Mouse (Mus musculus) cerebellum, adult 2 months (tissue): ENCODE measurements around the gene Anks3. TPM values are rescaled to one million over a fixed set of nuclear protein-coding genes. Genes with fewer than 3 reads are reported as not detected.

Experiments used
- DNase-seq, 2 experiments: peaks; one replicate each; pipeline ENCODE4 v3.0.0; 2021
- H3K27ac ChIP-seq: fragments of 200-500 bp; 2 replicates; pipeline ENCODE4 v1.5.1; 2012; ENCODE audit warnings: low read length, control low read depth, inconsistent platforms; ENCODE audit not compliant: insufficient read depth
- H3K27me3 ChIP-seq: fragments of 200-500 bp; 2 replicates; pipeline ENCODE4 v1.6.1; 2012; ENCODE audit warnings: inconsistent platforms, mild to moderate bottlenecking, low read length, moderate library complexity; ENCODE audit not compliant: control insufficient read depth, insufficient read depth
- H3K4me1 ChIP-seq: fragments of 200-500 bp; 2 replicates; pipeline ENCODE4 v1.6.1; 2011; ENCODE audit warnings: low read length; ENCODE audit not compliant: control insufficient read depth, insufficient read depth
- H3K4me3 ChIP-seq: fragments of 200-500 bp; replicated peaks from 2 replicates; pipeline ENCODE3; 2011; ENCODE audit warnings: mild to moderate bottlenecking, low read depth, low read length, control low read depth; ENCODE audit not compliant: insufficient read depth
- CTCF ChIP-seq: fragments of 200-500 bp; IDR thresholded peaks from 2 replicates; pipeline ENCODE4 v1.5.1; 2011; ENCODE audit warnings: low read depth, mild to moderate bottlenecking, control low read depth, low read length, moderate library complexity, borderline replicate concordance; ENCODE audit not compliant: insufficient read depth
- POLR2A ChIP-seq: fragments of 200-500 bp; IDR thresholded peaks from 2 replicates; pipeline ENCODE4 v1.6.1; 2011; ENCODE audit warnings: low read length, control low read depth, borderline replicate concordance; ENCODE audit not compliant: insufficient read depth
- WGBS: fragments of 180-500 bp; shearing (Covaris S2); methylation state at CpG from one replicate; pipeline ENCODE4 v1.1.7; 2018; 5-methylcytosine and 5-hydroxymethylcytosine counted together
- polyA plus RNA-seq: library from polyadenylated mRNA; depleted of rRNA; stranded (reverse); fragments of >200 nt; gene quantifications from 2 replicates; pipeline ENCODE4 v1.2.3, GENCODE M21; 2012

The Anks3 gene
- polyA plus RNA-seq, 1 experiment, result 104 TPM

DNA sequence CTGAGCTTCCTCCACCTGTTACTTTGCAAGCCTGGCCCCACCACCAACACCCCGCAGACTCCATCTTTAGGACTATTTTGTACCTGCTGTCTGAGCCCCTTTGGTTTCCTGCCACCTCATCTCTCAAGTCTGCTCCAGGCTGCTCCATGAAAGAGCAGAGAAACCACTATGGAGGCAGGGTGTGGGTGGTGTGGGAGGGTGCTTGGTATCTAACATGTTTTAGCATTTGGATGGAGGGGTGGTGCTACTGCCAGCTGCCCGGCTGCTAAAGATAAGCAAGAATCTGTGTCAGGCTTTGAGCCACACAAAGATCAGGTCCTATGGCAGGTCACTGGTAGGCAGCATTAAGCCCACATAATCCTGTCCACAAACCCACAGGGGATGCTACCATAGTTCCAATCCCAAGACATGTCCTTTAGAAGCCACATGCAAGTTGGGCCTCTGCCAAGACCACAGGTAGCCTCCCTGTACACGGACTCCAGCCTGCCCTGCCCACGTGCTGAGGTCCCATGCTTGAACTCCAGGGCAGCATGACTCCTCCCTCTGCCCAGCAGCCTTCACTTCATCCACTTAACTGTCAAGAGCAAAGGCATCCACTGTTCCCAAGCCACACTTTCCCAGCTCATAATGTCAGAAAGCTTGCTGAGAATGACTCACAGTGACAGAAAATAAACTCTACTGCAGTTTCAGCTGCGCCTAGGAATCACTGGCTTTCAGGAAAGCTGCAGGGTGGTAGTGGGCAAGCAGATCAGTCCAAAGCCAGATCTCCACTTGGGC is 14.5 kb upstream of the Anks3 start:
- no peak overlapping the region for H3K27ac ChIP-seq

DNA sequence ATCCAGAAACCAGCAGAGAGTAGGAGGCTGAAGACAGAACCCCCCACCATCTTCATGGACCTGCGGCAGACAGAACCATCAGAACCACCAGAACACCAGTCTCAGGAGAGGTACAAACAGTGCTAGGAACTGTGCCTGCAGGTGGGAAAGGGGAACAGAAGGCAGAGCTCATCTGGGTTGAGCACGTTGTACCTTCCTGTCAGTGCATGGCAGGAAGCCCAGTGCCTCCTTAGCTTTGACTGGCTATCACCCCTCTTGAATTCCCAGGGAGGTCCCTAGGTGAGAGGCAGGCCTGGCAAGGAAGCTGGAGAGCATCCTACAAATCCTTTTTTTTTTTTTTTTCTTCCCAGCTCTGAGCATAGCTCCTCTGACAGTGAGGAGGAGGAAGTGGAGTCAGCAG is 12.2 kb upstream of the Anks3 start:
- H3K4me3 ChIP-seq, result no peak overlapping the region
- H3K27ac ChIP-seq, result peak overlapping the region; percentile 19; the same call in 1 of the 2 replicates
- DNase-seq, result peak; percentile 68 to 78
- 8% methylated on average over 2 of the region's 2 CpGs for WGBS
- H3K27me3 ChIP-seq, result no peaks in the 10 kb centered on the region
- H3K4me1 ChIP-seq, result peaks cover 33% of the 10 kb centered on the region
- no peak for TF ChIP-seq POLR2A
- TF ChIP-seq CTCF, result no peak

More for the DNA sequence above, 14.5 kb upstream of the Anks3 start:
- TF ChIP-seq CTCF (no peak), POLR2A (no peak)
- peaks cover 33% of the 10 kb centered on the region for H3K4me1 ChIP-seq
- H3K27me3 ChIP-seq, result no peaks in the 10 kb centered on the region
- no peak for DNase-seq
- no peak overlapping the region for H3K4me3 ChIP-seq
- WGBS, result 49% methylated on average over 5 of the region's 5 CpGs

DNA sequence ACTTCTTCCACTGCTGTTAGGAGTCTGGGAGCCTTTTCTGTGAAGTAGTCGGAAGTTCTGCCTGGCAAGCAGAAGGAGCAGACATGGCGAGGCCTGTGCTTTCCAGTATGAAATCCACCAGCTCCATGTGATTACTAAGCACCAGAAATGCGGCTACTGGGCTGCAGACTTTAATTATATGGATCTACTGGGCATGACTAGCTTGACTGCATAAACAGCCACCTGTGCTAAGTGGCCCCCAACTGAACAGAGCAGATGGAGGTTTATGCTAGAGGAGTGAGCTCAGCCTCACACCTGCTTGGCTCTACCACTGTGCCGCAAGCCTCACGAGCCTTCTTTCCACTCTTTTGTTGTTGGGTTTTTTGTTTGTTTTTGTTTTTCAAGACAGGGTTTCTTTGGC is 10.5 kb upstream of the Anks3 start:
- Histone ChIP-seq H3K4me1 (peaks cover 33% of the 10 kb centered on the region), H3K4me3 (no peak overlapping the region), H3K27ac (peak overlapping the region; percentile 39; the same call in 1 of the 2 replicates), H3K27me3 (no peaks in the 10 kb centered on the region)
- TF ChIP-seq CTCF, result no peak
- no peak for TF ChIP-seq POLR2A
- peak; percentile 66 to 81 for DNase-seq
- 18% methylated on average over 5 of the region's 5 CpGs for WGBS

DNA sequence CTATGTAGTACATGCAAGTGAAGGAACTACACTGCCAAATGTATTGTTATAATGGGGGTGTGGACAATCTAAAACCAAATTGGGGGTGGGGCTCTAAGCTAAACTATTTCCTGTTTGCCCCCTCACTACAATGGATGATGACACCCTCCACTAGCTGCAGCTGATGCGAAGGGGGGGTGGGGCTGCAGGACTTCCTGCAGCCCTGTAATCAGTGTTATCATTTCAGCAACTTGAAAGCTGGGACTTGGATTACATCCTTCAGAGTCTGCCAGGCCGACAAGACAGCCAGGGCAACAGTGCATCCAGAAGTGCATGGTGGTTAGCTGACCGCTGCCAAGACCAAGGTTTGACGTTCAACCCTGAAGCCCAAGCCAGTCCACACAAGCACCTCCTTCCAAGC is 7.6 kb upstream of the Anks3 start:
- Histone ChIP-seq H3K27me3 (no peaks in the 10 kb centered on the region), H3K4me3 (no peak overlapping the region), H3K27ac (no peak overlapping the region), H3K4me1 (peaks cover 18% of the 10 kb centered on the region)
- no peak for DNase-seq
- WGBS, result 77% methylated on average over 4 of the region's 4 CpGs
- TF ChIP-seq POLR2A, result no peak
- TF ChIP-seq CTCF, result no peak

DNA sequence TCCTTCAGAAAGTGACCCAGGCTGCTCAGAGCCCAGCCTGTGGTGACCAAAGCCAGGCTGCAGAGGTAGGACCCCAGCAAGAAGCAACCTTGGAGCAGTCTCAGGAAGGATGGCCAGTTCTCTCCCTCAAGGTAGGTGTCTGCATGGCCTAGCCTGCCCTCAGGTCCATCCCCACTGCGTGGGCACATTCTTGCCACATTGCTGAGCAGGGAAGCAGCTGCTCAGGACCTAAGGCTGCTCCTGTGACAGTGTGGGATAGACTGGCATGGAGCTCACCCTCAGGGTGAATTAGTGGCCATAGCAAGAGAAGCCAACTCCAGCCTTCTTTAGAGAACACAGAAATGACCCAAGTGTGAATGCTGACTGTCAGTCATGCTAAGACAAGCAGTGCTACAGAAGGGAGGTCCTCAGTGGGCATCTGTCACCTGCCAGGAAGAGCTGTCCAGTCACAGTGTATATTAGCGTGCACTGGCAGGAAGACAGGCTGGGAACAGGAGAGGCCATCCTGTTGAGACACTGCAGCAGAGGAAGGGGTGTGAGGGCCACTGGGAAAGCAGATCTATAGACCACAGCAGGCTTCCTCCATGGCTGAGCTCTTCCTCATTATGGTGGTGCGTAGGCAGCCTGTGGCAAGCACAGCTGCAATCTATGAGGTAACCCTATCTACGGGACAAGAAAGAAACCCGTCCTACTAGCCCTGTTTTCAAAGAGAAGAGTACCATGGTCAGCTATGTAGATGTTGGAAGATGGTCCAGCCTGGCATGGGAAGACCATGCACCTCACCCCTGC is 5.2 kb upstream of the Anks3 start:
- Histone ChIP-seq H3K27me3 (no peaks in the 10 kb centered on the region), H3K27ac (no peak overlapping the region), H3K4me3 (no peak overlapping the region), H3K4me1 (peaks cover 18% of the 10 kb centered on the region)
- TF ChIP-seq CTCF (no peak), POLR2A (no peak)
- no peak for DNase-seq
- WGBS, result 83% methylated on average over 5 of the region's 5 CpGs

DNA sequence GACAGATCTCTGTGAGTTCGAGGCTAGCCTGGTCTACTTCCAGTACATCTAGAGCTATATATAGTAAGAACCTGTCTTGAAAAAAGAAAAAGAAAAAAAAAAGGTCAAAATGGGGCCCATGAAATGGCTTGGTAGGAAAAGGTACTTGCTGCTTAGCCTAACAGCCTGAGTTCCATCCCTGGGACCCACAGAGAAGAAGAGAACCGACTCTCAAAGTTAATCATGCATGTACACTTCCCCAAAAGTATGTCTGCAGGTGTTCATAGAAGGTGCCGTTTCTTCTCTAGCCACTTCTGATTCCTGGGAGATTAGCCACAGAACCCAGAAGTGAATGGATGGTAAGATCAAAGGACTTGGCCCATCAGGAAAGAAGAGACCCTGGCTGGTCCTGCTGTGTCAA is 4.4 kb upstream of the Anks3 start:
- WGBS, result 83% methylated on average over 3 of the region's 3 CpGs
- TF ChIP-seq CTCF, result no peak
- no peak for TF ChIP-seq POLR2A
- Histone ChIP-seq H3K4me3 (no peak overlapping the region), H3K27ac (no peak overlapping the region), H3K27me3 (no peaks in the 10 kb centered on the region), H3K4me1 (peaks cover 14% of the 10 kb centered on the region)
- DNase-seq, result no peak

DNA sequence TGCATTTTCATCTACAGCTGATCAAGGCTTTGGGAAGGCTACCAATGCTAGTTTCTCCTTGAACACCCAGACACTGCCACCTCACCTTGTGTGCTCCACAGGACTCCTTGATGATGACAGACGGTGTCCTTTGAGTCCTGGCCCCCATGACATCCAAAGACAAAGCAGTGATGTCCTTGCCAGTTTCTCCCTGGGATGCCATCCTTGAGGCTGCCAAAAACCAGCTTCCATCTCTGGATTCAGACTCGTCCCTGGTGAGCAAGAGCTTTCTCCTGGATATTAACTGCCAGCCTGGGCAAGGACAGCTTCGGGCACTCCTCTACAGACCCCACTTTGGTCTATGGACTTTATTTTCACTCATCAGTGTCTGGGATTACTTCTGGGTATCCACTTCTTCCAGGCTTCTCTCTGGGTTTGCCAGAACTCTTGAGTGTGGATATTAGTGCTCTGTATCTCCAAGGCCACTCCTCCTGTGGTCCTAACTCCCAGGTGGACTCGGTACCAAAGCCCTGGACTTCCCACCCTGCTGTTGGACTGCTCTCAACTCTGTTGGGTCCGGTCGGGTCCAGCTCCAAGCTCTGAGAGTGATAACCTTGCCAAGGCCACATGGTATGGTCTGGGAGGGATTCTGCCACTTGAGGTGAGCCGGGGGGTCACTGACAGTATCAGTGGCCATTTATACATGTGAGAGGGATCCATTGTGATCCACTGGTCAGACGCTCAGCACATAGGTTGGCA is 1.6 kb upstream of the Anks3 start:
- Histone ChIP-seq H3K4me1 (peaks cover 14% of the 10 kb centered on the region), H3K4me3 (no peak overlapping the region), H3K27me3 (no peaks in the 10 kb centered on the region), H3K27ac (peak overlapping the region; percentile 1)
- WGBS, result 32% methylated on average over 8 of the region's 8 CpGs
- TF ChIP-seq POLR2A (no peak), CTCF (no peak)
- peak; percentile 56 to 64 for DNase-seq
